Mouse (Mus musculus) heart, adult 2 months (tissue): ENCODE data around the gene Efr3b.

ENCODE experiments used
- CTCF ChIP-seq: fragments of 200-600 bp; IDR thresholded peaks from 2 replicates; pipeline ENCODE4 v1.8.1; 2022; ENCODE audit warnings: antibody characterized with exemption, mild to moderate bottlenecking, moderate library complexity
- EP300 ChIP-seq: fragments of 200-500 bp; IDR thresholded peaks from 2 replicates; pipeline ENCODE4 v1.6.1; 2011; ENCODE audit warnings: low read depth, low read length, control low read depth; ENCODE audit not compliant: insufficient read depth
- POLR2A ChIP-seq: fragments of 200-500 bp; IDR thresholded peaks from 2 replicates; pipeline ENCODE4 v1.6.1; 2011; ENCODE audit warnings: mild to moderate bottlenecking, low read depth, low read length, control low read depth; ENCODE audit not compliant: insufficient read depth

DNA sequence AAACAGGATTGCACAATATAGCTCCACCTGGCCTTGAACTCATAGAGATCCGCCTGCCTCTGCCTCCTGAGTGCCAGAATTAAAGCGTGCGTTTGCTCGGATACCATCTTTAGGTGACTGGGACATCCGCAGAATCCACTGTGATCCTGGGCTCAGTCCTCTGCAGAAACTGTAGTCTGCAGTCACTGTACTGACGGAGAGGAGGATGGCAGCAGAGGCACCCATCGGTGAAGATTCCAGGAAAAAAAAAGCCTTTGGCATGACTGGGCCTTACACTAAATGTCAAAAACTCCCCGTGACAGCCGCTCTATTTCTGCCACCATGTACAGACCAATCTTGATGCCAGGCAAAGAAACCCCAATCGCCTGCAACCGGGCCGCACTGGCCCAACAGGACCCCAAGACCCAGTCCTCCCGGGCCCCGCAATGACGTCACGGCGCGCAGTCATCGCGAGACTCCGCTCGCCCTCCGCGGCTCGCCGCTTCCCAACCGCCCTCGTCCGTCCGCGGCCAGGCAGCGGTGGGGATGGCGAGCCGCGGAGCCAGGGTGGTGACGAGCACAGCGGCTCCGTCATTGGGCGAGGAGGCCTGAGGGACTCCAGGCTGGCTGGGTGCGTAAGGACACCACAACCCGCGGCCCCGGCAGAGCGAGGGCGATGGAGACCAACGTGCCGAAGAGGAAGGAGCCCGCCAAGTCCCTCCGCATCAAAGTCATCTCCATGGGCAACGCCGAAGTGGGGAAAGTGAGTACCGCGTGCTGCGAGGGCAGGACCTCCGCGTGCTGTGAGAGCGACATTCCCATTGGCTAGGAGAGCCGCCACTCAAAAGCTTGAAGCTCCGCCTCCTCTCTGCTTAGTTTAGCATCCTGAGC, 43.7 kb upstream of the Efr3b start, which contains the start of gene Dnajc27:
- no peak for TF ChIP-seq CTCF
- TF ChIP-seq POLR2A = peak; percentile 81
- TF ChIP-seq EP300 = 0 out of 2 replicates have a peak, but pooled peaks have one; percentile 40
